Mouse (Mus musculus): ENCODE measurements around the gene Snrnp35.

The Snrnp35 gene

GRCm38 (mm10) chr5:124505235-124505634 lies 22.3 kb downstream of the Snrnp35 start:
- DNase-seq: no peak

- DNase-seq: no peak
Measured at GRCm38 (mm10) chr5:124506731-124507359, 23.9 kb downstream of the Snrnp35 start.

- DNase-seq: no peak
Measured at GRCm38 (mm10) chr5:124509200-124509599, 26.3 kb downstream of the Snrnp35 start.

GRCm38 (mm10) chr5:124509742-124510237 lies 26.9 kb downstream of the Snrnp35 start:
- DNase-seq: no peak

GRCm38 (mm10) chr5:124510536-124511050 lies 27.7 kb downstream of the Snrnp35 start:
- DNase-seq: no peak

GRCm38 (mm10) chr5:124515789-124516188 lies 32.9 kb downstream of the Snrnp35 start:
- no peak for DNase-seq

GRCm38 (mm10) chr5:124518648-124519047 lies 35.7 kb downstream of the Snrnp35 start:
- DNase-seq: peak; percentile 91

GRCm38 (mm10) chr5:124521588-124521987 lies 38.7 kb downstream of the Snrnp35 start:
- no peak for DNase-seq

GRCm38 (mm10) chr5:124523032-124523431 lies 40.1 kb downstream of the Snrnp35 start:
- DNase-seq: no peak

- DNase-seq: no peak
Measured at GRCm38 (mm10) chr5:124524943-124525342, 42.0 kb downstream of the Snrnp35 start.

GRCm38 (mm10) chr5:124528351-124528750 lies 45.4 kb downstream of the Snrnp35 start:
- no peak for DNase-seq

- no peak for DNase-seq
Measured at GRCm38 (mm10) chr5:124528791-124529190, 45.9 kb downstream of the Snrnp35 start.

- DNase-seq: no peak
Measured at GRCm38 (mm10) chr5:124529191-124529651, 46.3 kb downstream of the Snrnp35 start.

- no peak for DNase-seq
Measured at GRCm38 (mm10) chr5:124529697-124530096, 46.8 kb downstream of the Snrnp35 start.

- DNase-seq: peak; percentile 82
Measured at GRCm38 (mm10) chr5:124530655-124531582, 48.0 kb downstream of the Snrnp35 start, which contains the start of gene Rilpl1. Rilpl1 (minus strand) TSS chr5:124531391.

GRCm38 (mm10) chr5:124531583-124531930 lies 48.6 kb downstream of the Snrnp35 start:
- DNase-seq: no peak

- no peak for DNase-seq
Measured at GRCm38 (mm10) chr5:124532451-124532850, 49.5 kb downstream of the Snrnp35 start.

- no peak for DNase-seq
Measured at GRCm38 (mm10) chr5:124535016-124535415, 52.1 kb downstream of the Snrnp35 start.

GRCm38 (mm10) chr5:124536776-124537175 lies 53.8 kb downstream of the Snrnp35 start:
- DNase-seq: peak; percentile 43

- DNase-seq: peak; percentile 76
Measured at GRCm38 (mm10) chr5:124538813-124539792, 56.2 kb downstream of the Snrnp35 start.

- DNase-seq: no peak
Measured at GRCm38 (mm10) chr5:124539905-124540304, 57.0 kb downstream of the Snrnp35 start.

- peak; percentile 98 for DNase-seq
Measured at GRCm38 (mm10) chr5:124540383-124540786, 57.5 kb downstream of the Snrnp35 start, which contains the start of gene Tmed2. Tmed2 (plus strand) TSS chr5:124540695.
